Mouse (Mus musculus) intestine, embryonic 16.5 days (tissue): Measurements from ENCODE around the gene Wdr95. TPM values are rescaled to one million over a fixed set of nuclear protein-coding genes. Genes with fewer than 3 reads are reported as not detected.

ENCODE experiments used
- ATAC-seq: fragments of 200-750 bp; cut with Nextera tagmentation; 2 replicates; pipeline ENCODE4 v1.8.0; 2017; ENCODE audit warnings: moderate TSS enrichment, moderate library complexity
- H3K27ac ChIP-seq: fragments of 300-500 bp; sonication (generic); 2 replicates; pipeline ENCODE4 v1.5.1; 2014; ENCODE audit warnings: mild to moderate bottlenecking, low read length
- H3K27me3 ChIP-seq: fragments of 300-500 bp; sonication (generic); replicated peaks from 2 replicates; pipeline ENCODE4 v1.6.1; 2014; ENCODE audit warnings: low read length, control low read depth, mixed read lengths; ENCODE audit not compliant: control insufficient read depth, insufficient read depth
- H3K36me3 ChIP-seq: fragments of 300-500 bp; sonication (generic); 2 replicates; pipeline ENCODE4 v1.6.1; 2014; ENCODE audit warnings: low read length, control low read depth; ENCODE audit not compliant: control insufficient read depth, insufficient read depth
- H3K4me1 ChIP-seq: fragments of 300-500 bp; sonication (generic); 2 replicates; pipeline ENCODE4 v1.6.1; 2014; ENCODE audit warnings: low read length, control low read depth, mixed read lengths; ENCODE audit not compliant: control insufficient read depth, insufficient read depth
- H3K4me2 ChIP-seq: fragments of 300-500 bp; sonication (generic); 2 replicates; pipeline ENCODE4 v1.6.1; 2014; ENCODE audit warnings: low read depth, low read length, control low read depth
- H3K4me3 ChIP-seq: fragments of 300-500 bp; sonication (generic); 2 replicates; pipeline ENCODE4 v1.5.1; 2014; ENCODE audit warnings: mild to moderate bottlenecking, low read length
- H3K9ac ChIP-seq: fragments of 300-500 bp; sonication (generic); 2 replicates; pipeline ENCODE4 v1.6.1; 2014; ENCODE audit warnings: low read depth, low read length
- H3K9me3 ChIP-seq: fragments of 300-500 bp; sonication (generic); 2 replicates; pipeline ENCODE4 v1.6.1; 2016; ENCODE audit warnings: low read length, control low read depth; ENCODE audit not compliant: control insufficient read depth
- WGBS: fragments of 180-500 bp; shearing (Covaris S2); extraction: QIAGEN DNeasy Blood & Tissue Kit; methylation state at CpG from one replicate; pipeline ENCODE4 v1.1.7; 2014; 5-methylcytosine and 5-hydroxymethylcytosine counted together
- polyA plus RNA-seq: library from polyadenylated mRNA; unstranded; fragments of >200 nt; fragmentation: Nextera tagmentation; extraction: Ambion mirVana; gene quantifications from 2 replicates; pipeline ENCODE4 v1.2.1, GENCODE M21; 2015

The Wdr95 gene
- polyA plus RNA-seq, 1 experiment from 2014 or later, result not detected

- ATAC-seq, result peak; percentile 5; the same call in 1 of the 2 replicates
- no peaks in the 10 kb centered on the region for H3K36me3 ChIP-seq
- H3K4me1 ChIP-seq, result no peaks in the 10 kb centered on the region
- no peak overlapping the region for H3K27ac ChIP-seq
- WGBS, result 76% methylated on average over 11 of the region's 11 CpGs
- H3K4me3 ChIP-seq, result no peak overlapping the region
- H3K4me2 ChIP-seq, result no peak overlapping the region
- H3K9ac ChIP-seq, result no peak overlapping the region
- H3K9me3 ChIP-seq, result no peaks in the 10 kb centered on the region
- no peaks in the 10 kb centered on the region for H3K27me3 ChIP-seq
These were observed 114.5 kb downstream of the Wdr95 start for GRCm38 (mm10) chr5:149642783-149643509.

GRCm38 (mm10) chr5:149647367-149648115 lies 119.1 kb downstream of the Wdr95 start:
- no peaks in the 10 kb centered on the region for H3K36me3 ChIP-seq
- H3K27ac ChIP-seq, result no peak overlapping the region
- no peak for ATAC-seq
- no peaks in the 10 kb centered on the region for H3K27me3 ChIP-seq
- H3K9me3 ChIP-seq, result no peaks in the 10 kb centered on the region
- no peak overlapping the region for H3K4me2 ChIP-seq
- no peak overlapping the region for H3K9ac ChIP-seq
- H3K4me3 ChIP-seq, result no peak overlapping the region
- WGBS, result 67% methylated on average over 8 of the region's 8 CpGs
- H3K4me1 ChIP-seq, result peaks cover 11% of the 10 kb centered on the region

- Histone ChIP-seq H3K27ac (no peak overlapping the region), H3K9me3 (no peaks in the 10 kb centered on the region), H3K27me3 (no peaks in the 10 kb centered on the region), H3K4me1 (peaks cover 11% of the 10 kb centered on the region), H3K4me3 (no peak overlapping the region), H3K9ac (no peak overlapping the region), H3K36me3 (no peaks in the 10 kb centered on the region), H3K4me2 (no peak overlapping the region)
- ATAC-seq, result no peak
- WGBS, result 43% methylated on average over 4 of the region's 4 CpGs
These were observed 119.7 kb downstream of the Wdr95 start for GRCm38 (mm10) chr5:149648196-149648595.

DNA sequence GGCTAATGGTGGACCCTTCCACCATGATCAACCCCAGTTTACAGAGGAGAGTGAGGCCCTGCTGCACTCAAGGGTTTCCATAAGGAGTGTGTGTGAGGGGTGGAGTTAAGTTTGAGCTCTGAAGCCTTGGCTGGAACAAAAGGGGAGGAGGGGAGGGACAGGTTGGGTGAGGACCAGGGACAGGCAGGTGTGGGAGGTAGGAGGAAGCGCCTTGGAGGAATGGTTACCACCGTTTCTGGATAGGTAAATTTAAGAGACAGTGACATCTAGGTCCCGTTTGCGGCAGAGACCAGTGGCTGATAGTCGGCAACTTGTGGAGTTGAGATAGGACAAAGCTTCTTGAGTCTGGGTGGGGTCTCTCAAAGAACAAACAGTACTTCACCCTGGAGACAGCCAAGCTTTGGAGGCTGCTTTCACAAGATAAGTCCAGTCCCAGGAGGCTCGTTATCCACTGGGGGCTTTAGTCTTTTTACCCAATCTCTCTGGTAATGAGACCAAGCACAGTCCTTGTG lies 120.5 kb downstream of the Wdr95 start:
- H3K9ac ChIP-seq, result no peak overlapping the region
- WGBS, result 56% methylated on average over 6 of the region's 6 CpGs
- ATAC-seq, result peak; percentile 59
- no peak overlapping the region for H3K4me3 ChIP-seq
- H3K4me1 ChIP-seq, result peaks cover 11% of the 10 kb centered on the region
- H3K27ac ChIP-seq, result peak overlapping the region; percentile 68
- H3K36me3 ChIP-seq, result no peaks in the 10 kb centered on the region
- H3K27me3 ChIP-seq, result no peaks in the 10 kb centered on the region
- H3K9me3 ChIP-seq, result no peaks in the 10 kb centered on the region
- peak overlapping the region; percentile 11; the same call in 1 of the 2 replicates for H3K4me2 ChIP-seq

DNA sequence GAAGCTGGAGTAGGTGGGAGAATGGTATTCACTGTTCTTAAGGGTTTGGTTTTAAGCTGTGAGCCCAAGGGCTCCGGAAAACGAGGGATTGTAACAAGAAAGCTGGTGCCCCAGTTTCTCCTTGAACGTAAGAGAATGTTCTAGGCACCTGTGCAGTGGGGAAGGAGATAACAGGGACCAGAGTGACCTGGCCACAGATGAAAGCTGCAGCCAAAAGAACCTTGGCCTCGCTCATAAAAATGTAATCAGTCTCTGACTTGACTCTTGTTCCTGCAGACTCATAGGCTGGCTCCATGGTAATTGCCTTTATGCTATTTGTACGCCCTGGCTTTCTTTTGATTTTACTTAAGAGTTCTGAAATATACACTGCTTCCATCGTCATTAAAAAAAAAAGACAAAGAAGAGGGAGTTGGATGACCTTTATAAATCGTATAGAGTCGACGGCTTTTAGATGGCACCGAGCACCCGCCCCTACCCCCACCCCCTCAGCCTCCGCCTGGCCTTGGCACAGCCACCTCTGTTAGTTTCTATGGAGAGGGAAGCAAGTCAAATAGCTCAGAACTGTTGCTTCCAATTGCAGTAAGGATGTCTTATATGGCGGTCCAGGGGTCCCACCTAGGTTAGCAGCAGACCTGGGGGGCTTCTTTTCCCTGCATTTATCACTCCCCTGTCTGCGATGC lies 121.2 kb downstream of the Wdr95 start:
- H3K36me3 ChIP-seq, result no peaks in the 10 kb centered on the region
- H3K9ac ChIP-seq, result 0 out of 2 replicates have a peak overlapping the region, but pooled peaks have one; percentile 24
- H3K27ac ChIP-seq, result peak overlapping the region; percentile 68
- peak; percentile 90 for ATAC-seq
- no peaks in the 10 kb centered on the region for H3K27me3 ChIP-seq
- H3K9me3 ChIP-seq, result no peaks in the 10 kb centered on the region
- peak overlapping the region; percentile 11; the same call in 1 of the 2 replicates for H3K4me2 ChIP-seq
- 58% methylated on average over 14 of the region's 14 CpGs for WGBS
- H3K4me1 ChIP-seq, result peaks cover 11% of the 10 kb centered on the region
- no peak overlapping the region for H3K4me3 ChIP-seq

- ATAC-seq, result peak; percentile 20
- Histone ChIP-seq H3K9ac (0 out of 2 replicates have a peak overlapping the region, but pooled peaks have one; percentile 24), H3K9me3 (no peaks in the 10 kb centered on the region), H3K4me3 (no peak overlapping the region), H3K27me3 (no peaks in the 10 kb centered on the region), H3K36me3 (no peaks in the 10 kb centered on the region), H3K4me1 (peaks cover 11% of the 10 kb centered on the region), H3K4me2 (peak overlapping the region; percentile 10; the same call in 1 of the 2 replicates), H3K27ac (peak overlapping the region; percentile 54)
- whole genome bisulfite sequencing, result 45% methylated on average over 4 of the region's 4 CpGs
These were observed 121.7 kb downstream of the Wdr95 start for GRCm38 (mm10) chr5:149650179-149650553.

DNA sequence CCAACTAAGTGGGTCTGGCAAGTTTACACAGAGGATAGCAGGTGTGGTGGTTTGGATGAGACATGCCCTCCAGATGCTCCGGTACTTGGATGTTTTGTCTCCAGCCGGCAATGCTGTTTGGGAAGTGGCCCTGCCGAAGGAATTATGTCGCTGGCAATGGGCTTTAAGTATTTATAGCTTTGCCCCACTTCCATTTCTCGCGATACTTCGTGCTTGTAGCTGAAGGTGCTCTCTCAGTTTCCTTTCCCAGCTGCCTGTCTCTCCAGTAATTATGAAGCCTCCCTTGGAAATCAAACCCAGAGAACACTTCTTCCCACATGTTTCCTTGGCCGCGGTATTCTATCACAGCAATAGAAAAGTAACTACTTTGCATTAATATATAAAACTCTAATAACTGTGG lies 127.2 kb downstream of the Wdr95 start:
- H3K9me3 ChIP-seq, result no peaks in the 10 kb centered on the region
- WGBS, result 80% methylated on average over 9 of the region's 9 CpGs
- no peaks in the 10 kb centered on the region for H3K36me3 ChIP-seq
- no peak overlapping the region for H3K9ac ChIP-seq
- no peaks in the 10 kb centered on the region for H3K27me3 ChIP-seq
- H3K4me3 ChIP-seq, result no peak overlapping the region
- H3K4me2 ChIP-seq, result no peak overlapping the region
- no peak for ATAC-seq
- no peak overlapping the region for H3K27ac ChIP-seq
- no peaks in the 10 kb centered on the region for H3K4me1 ChIP-seq

- no peak overlapping the region for H3K4me2 ChIP-seq
- WGBS, result 52% methylated on average over 3 of the region's 3 CpGs
- no peak for ATAC-seq
These were observed 129.5 kb downstream of the Wdr95 start for GRCm38 (mm10) chr5:149658022-149658421.

More at GRCm38 (mm10) chr5:149658022-149658421, 129.5 kb downstream of the Wdr95 start:
- Histone ChIP-seq H3K27ac (no peak overlapping the region), H3K4me1 (no peaks in the 10 kb centered on the region), H3K4me3 (no peak overlapping the region), H3K36me3 (no peaks in the 10 kb centered on the region), H3K27me3 (no peaks in the 10 kb centered on the region), H3K9ac (no peak overlapping the region), H3K9me3 (no peaks in the 10 kb centered on the region)
